Mouse (Mus musculus) limb, embryonic 14.5 days (tissue): ENCODE results near the gene BC028528. TPM values are rescaled to one million over a fixed set of nuclear protein-coding genes. Genes with fewer than 3 reads are reported as not detected.

ENCODE experiments used
- ATAC-seq: fragments of 200-750 bp; cut with Nextera tagmentation; 2 replicates; pipeline ENCODE4 v1.8.0; 2017; ENCODE audit warnings: low read depth, moderate number of reproducible peaks, moderate TSS enrichment; ENCODE audit not compliant: low FRiP score
- DNase-seq: peaks from one replicate; pipeline ENCODE4 v3.0.0-alpha.2; 2015; ENCODE audit warnings: low spot score
- H3K27ac ChIP-seq: fragments of 300-500 bp; sonication (generic); replicated peaks from 2 replicates; pipeline ENCODE4 v1.5.1; 2014; ENCODE audit warnings: low read depth, mild to moderate bottlenecking, low read length, moderate library complexity, mixed read lengths
- H3K27me3 ChIP-seq: fragments of 300-500 bp; sonication (generic); 2 replicates; pipeline ENCODE4 v1.6.1; 2014; ENCODE audit warnings: low read length, mixed read lengths; ENCODE audit not compliant: control insufficient read depth, insufficient read depth
- H3K36me3 ChIP-seq: fragments of 300-500 bp; sonication (generic); 2 replicates; pipeline ENCODE4 v1.6.1; 2014; ENCODE audit warnings: mild to moderate bottlenecking, low read length, moderate library complexity, mixed read lengths; ENCODE audit not compliant: control insufficient read depth, insufficient read depth
- H3K4me1 ChIP-seq: fragments of 300-500 bp; sonication (generic); 2 replicates; pipeline ENCODE4 v1.6.1; 2014; ENCODE audit warnings: antibody characterized with exemption, low read length, mixed read lengths; ENCODE audit not compliant: control insufficient read depth, insufficient read depth
- H3K4me2 ChIP-seq: fragments of 300-500 bp; sonication (generic); replicated peaks from 2 replicates; pipeline ENCODE4 v1.6.1; 2014; ENCODE audit warnings: low read depth, mild to moderate bottlenecking, low read length, moderate library complexity; ENCODE audit not compliant: severe bottlenecking
- H3K4me3 ChIP-seq: fragments of 300-500 bp; sonication (generic); replicated peaks from 2 replicates; pipeline ENCODE4 v1.5.1; 2014; ENCODE audit warnings: low read length
- H3K9ac ChIP-seq: fragments of 300-500 bp; sonication (generic); 2 replicates; pipeline ENCODE4 v1.6.1; 2014; ENCODE audit warnings: mild to moderate bottlenecking, low read depth, low read length, moderate library complexity; ENCODE audit not compliant: severe bottlenecking
- H3K9me3 ChIP-seq: fragments of 300-500 bp; sonication (generic); 2 replicates; pipeline ENCODE4 v1.6.1; 2016; ENCODE audit warnings: low read length; ENCODE audit not compliant: control insufficient read depth
- POLR2A ChIP-seq: fragments of 200-500 bp; IDR thresholded peaks from 2 replicates; pipeline ENCODE4 v1.8.0; 2012; ENCODE audit warnings: inconsistent platforms, mild to moderate bottlenecking, moderate library complexity, borderline replicate concordance; ENCODE audit not compliant: insufficient read depth, insufficient read length; ENCODE audit errors: extremely low read depth
- WGBS: fragments of 180-500 bp; shearing (Covaris S2); extraction: QIAGEN DNeasy Blood & Tissue Kit; methylation state at CpG from one replicate; pipeline ENCODE4 v1.1.7; 2014; 5-methylcytosine and 5-hydroxymethylcytosine counted together
- polyA plus RNA-seq, 2 experiments: library from polyadenylated mRNA; depleted of rRNA in 1 of 2; stranded (reverse) in 1 of 2; unstranded in 1 of 2; fragments of >200 nt; fragmentation: Nextera tagmentation in 1 of 2; extraction: Ambion mirVana in 1 of 2; gene quantifications; 2 replicates each; pipeline versions ENCODE4 v1.2.1 to v1.2.3; 2012 to 2014

Gene BC028528
- polyA plus RNA-seq, 2 experiments: 16.6 to 20.6 TPM

DNA sequence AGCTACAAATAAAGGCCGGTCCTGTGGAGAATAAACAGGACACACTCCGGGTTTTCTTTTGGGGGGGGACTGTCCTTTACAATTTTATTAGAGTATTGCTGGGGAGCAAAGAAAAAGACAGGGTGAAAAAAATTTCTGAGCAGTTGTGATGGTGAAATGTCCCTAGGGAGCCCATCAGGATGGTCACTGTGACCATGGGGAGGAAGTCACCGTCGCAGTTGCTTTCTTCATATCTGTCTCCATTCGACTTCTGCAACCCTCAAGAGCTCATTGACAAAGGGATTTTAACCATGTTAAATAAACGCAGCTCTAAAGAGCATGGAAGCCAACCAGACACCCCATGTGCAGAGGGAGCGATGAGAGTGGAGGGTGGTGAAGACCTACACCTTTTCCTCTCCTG lies 25.0 kb upstream of the BC028528 start:
- no peak for TF ChIP-seq POLR2A
- no peak overlapping the region for H3K4me2 ChIP-seq
- H3K9me3 ChIP-seq: no peaks in the 10 kb centered on the region
- H3K36me3 ChIP-seq: no peaks in the 10 kb centered on the region
- DNase-seq (no peak), ATAC-seq (no peak)
- no peak overlapping the region for H3K27ac ChIP-seq
- H3K9ac ChIP-seq: no peak overlapping the region
- no peaks in the 10 kb centered on the region for H3K27me3 ChIP-seq
- WGBS: 80% methylated on average over 7 of the region's 7 CpGs
- H3K4me3 ChIP-seq: no peak overlapping the region
- no peaks in the 10 kb centered on the region for H3K4me1 ChIP-seq

DNA sequence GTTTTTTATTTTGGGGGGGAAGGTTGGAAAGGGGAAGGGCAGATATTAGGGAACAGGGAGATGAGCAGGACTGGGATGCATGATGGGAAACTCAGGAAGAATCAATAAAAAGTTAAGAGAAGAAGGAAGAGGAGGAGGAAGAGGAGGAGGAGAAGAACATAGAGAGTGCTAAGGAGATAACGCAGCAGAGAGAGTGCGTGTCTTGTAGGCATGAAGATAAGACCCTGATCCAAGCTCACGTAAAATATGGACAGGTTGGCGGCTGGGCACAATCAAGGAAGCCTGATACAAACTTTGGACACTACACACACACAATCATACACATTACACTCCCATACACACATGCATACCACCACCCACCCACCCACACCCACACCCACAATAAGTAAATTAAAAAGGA lies 22.9 kb upstream of the BC028528 start:
- DNase-seq (no peak), ATAC-seq (no peak)
- no peaks in the 10 kb centered on the region for H3K27me3 ChIP-seq
- no peak overlapping the region for H3K4me2 ChIP-seq
- H3K36me3 ChIP-seq: no peaks in the 10 kb centered on the region
- H3K27ac ChIP-seq: no peak overlapping the region
- no peaks in the 10 kb centered on the region for H3K9me3 ChIP-seq
- no peak for TF ChIP-seq POLR2A
- WGBS: 87% methylated on average over 4 of the region's 4 CpGs
- no peak overlapping the region for H3K4me3 ChIP-seq
- no peaks in the 10 kb centered on the region for H3K4me1 ChIP-seq
- H3K9ac ChIP-seq: no peak overlapping the region

DNA sequence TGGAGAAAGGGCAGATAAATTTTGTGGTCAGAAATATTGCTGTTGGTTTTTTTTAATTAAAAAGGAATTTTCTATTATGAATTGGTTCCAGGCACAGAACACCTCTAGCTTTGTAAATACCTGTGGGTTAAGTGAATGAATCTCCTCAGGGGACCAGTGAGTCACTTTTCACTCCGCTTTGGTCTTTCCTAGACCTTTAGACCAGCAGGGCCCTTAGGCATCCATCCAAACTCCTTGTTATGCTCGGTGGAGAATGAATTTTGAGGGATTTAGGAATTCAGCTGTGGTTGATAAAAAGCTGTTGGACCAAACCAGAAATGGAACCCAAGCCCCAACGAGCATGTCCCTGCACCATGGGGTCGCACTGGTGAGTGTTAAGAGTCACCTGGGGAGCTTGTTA lies 15.8 kb upstream of the BC028528 start:
- DNase-seq: peak; percentile 23
- no peak for ATAC-seq
- no peak for TF ChIP-seq POLR2A
- Histone ChIP-seq H3K4me1 (peaks cover 16% of the 10 kb centered on the region), H3K27me3 (no peaks in the 10 kb centered on the region), H3K9me3 (no peaks in the 10 kb centered on the region), H3K9ac (no peak overlapping the region), H3K4me2 (no peak overlapping the region), H3K36me3 (no peaks in the 10 kb centered on the region), H3K27ac (no peak overlapping the region), H3K4me3 (no peak overlapping the region)
- WGBS: 35% methylated on average over 4 of the region's 4 CpGs

DNA sequence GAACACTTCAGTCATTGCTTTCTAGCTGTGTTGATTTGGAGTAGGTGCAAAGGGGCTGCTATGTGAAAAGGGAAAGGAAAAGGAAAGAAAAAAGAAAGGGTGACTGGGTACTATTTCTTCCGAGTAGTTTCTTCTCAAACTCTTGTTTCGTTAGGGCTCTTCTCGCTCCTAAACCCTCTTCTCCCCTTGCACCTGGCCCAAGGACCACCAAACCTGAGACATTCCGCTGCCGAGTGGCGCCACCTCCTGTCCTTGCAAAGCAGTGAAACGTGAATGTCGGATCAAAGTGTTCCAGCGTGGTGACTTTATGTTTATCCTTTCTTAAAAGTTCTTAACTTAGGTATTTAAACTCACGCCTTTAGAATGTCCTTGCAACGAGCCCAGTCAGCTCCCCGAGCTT lies 15.1 kb upstream of the BC028528 start:
- Histone ChIP-seq H3K4me3 (peak overlapping the region; percentile 14), H3K36me3 (no peaks in the 10 kb centered on the region), H3K27me3 (no peaks in the 10 kb centered on the region), H3K9me3 (no peaks in the 10 kb centered on the region), H3K27ac (no peak overlapping the region), H3K4me1 (peaks cover 23% of the 10 kb centered on the region), H3K4me2 (peak overlapping the region; percentile 89), H3K9ac (no peak overlapping the region)
- WGBS: under 1% methylated on average over 12 of the region's 12 CpGs
- TF ChIP-seq POLR2A: no peak
- ATAC-seq (no peak), DNase-seq (peak; percentile 48)

DNA sequence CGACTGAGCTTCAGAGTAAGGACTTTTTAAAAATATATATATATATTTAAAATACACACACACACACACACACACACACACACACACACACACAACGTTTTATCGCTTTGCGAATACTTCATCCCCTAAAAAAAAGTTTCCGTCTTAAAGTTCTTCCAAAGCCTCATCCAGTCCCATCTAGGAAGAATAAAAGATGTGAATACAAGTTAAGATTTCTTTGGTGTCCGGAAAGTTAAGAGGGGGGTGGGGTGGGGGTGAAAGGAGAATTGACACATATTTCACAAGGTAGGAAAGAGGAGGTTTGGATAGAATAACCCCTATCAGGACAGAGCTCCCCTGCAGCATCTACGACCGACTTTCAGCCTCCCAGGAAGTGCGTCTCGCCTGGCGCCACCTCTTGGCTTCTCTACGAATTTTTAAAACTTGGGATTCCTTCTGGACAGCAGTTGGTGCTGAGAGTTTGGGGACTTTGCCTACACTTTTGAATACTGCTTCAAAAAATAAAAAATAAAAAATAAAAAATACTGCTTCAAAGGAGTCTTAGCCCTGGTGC lies 14.2 kb upstream of the BC028528 start:
- peak; percentile 38; the same call in 1 of the 2 replicates for ATAC-seq
- Histone ChIP-seq H3K9me3 (no peaks in the 10 kb centered on the region), H3K27me3 (no peaks in the 10 kb centered on the region), H3K9ac (peak overlapping the region; percentile 51), H3K36me3 (no peaks in the 10 kb centered on the region), H3K4me1 (peaks cover 26% of the 10 kb centered on the region), H3K4me3 (peak overlapping the region; percentile 39), H3K27ac (no peak overlapping the region), H3K4me2 (peak overlapping the region; percentile 89)
- no peak for TF ChIP-seq POLR2A
- WGBS: under 1% methylated on average over 12 of the region's 12 CpGs
- DNase-seq: peak; percentile 74
